Mouse (Mus musculus) gastrocnemius, adult 8-10 months (tissue): Measurements from ENCODE around the gene Pgk1. TPM values are rescaled to one million over a fixed set of nuclear protein-coding genes. Genes with fewer than 3 reads are reported as not detected.
A peak's percentile ranks its signal among the peaks of the same experiment; 100 is the strongest.

Experiments used
- DNase-seq, 2 experiments: peaks; one replicate each; pipeline ENCODE4 v3.0.0; 2022; ENCODE audit warnings: low spot score in 2 of 2
- total RNA-seq, 4 experiments: library from RNA; stranded (reverse); gene quantifications; 2 replicates each; pipeline ENCODE4 v1.2.4; 2022

The Pgk1 gene
- total RNA-seq, result 1,000 to 10,000 TPM in 2 of 4 experiments, 100 to 1,000 TPM in 2; 909 to 1,066 (median 1,006) TPM

DNA sequence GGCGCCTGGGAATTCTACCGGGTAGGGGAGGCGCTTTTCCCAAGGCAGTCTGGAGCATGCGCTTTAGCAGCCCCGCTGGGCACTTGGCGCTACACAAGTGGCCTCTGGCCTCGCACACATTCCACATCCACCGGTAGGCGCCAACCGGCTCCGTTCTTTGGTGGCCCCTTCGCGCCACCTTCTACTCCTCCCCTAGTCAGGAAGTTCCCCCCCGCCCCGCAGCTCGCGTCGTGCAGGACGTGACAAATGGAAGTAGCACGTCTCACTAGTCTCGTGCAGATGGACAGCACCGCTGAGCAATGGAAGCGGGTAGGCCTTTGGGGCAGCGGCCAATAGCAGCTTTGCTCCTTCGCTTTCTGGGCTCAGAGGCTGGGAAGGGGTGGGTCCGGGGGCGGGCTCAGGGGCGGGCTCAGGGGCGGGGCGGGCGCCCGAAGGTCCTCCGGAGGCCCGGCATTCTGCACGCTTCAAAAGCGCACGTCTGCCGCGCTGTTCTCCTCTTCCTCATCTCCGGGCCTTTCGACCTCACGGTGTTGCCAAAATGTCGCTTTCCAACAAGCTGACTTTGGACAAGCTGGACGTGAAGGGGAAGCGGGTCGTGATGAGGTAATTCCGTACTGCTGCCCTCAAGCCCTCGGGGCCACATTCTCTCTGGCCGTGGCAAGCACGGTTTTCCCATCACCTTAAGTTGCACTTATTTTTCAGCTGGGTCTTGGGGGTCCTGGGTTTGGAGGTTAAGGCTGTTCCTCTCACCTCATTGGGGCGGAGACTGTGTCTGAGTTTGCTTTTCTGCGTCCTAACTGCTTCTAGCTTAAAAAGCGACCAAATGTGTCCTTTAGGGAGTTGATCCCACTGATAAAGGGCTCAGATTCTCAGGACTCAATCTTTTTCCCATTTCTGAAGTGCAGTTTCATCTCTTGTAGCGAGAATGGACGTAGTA is at the start of gene Pgk1:
TSS of gene Pgk1 (plus strand) at position 388 of the 937 bp plus-strand sequence.
- peak; percentile 85 to 88 for DNase-seq

DNA sequence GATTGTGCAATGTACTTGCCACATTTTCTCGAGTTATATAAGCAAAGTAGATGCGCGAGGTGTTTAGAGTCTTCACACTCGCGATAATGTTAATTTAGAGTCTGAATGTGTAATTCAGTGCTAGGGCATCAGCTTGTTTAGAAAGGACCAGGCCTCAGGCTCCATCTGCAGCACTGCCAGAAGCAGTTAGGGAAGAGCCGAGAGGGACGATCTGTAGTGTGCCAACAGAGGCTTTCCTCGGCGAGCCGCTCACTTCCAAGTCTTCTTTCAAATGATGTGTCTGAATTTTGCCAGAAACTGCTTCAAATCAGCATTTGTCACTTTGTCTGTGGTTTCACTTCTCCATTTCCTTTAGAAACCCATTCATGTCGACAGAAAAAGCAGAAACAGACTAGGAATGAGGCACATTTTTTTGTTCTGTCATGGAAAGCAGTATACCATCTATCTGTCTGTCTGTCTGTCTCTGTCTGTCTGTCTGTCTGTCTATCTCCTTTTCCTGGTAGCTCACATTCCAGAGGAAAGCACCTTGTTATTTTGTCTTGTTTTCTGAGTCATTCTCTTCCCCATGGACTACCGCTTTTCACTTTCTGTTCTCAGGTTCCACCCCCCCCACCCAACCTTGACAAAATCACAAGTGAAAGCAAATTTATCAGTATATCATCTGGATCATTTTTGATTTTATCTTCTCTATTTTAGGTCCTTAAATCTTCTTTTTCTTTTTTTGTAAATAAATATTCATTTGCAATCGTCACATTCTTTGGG is 47.4 kb upstream of the Pgk1 start:
- DNase-seq, result no peak

DNA sequence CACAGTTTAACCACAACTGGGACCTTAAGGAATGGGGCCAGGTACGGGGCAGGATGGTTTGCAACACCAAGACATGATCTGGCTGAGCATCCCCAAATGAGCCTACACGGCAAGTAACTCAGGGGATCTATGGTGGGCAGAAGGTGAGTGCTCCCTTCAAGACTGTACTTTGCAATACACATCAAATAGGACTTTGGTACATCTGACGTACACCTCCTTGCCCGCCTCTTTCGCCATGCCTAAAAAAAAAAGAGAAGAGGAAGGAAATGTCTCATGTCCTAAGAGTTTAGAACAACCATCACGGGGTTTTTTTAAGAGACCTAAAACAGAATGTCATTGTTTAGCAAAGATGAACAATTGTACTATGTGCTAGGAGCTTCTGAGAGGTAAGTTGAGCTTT is 44.0 kb upstream of the Pgk1 start, which contains the start of gene Tlr13:
TSS of gene Tlr13 (plus strand) at position 269 of the 400 bp plus-strand sequence.
- no peak for DNase-seq

DNA sequence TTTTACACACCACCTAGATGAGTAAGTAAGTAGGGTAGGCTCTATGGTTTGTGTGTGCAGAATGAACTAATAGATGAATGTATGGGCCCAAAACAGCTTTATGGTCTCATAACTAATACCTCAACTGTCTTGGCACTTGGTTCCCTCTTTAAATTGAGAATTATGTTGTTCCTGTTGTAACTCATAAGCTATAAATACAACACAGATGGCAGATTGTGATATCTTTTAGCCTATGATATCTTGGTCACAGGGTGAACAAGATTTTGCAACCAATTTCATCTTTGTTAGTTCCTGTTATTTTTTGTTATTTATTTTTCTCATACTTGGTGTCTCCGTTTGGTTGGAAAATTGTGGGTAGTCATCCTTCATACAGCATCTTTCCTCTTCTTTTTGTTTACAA is 38.7 kb upstream of the Pgk1 start:
- no peak for DNase-seq

DNA sequence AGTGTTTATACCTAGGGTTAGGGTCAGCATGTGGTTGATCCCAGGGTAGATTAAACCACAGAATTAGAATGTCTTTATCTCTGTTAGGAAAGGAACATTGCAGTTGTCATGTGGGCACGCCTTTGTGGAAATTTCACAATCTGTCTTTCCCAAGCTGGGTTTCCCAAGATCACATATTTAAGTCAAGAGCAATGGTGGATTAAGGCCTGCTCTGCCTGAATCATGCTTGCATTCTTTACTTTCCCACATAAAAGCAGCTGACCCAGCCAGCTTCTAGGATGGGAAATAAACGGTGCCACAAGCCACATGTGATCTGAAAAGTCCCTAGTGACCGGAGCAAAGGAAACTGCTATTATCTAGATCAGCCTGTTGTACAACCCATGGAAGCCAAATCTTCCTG is 37.4 kb upstream of the Pgk1 start:
- DNase-seq, result no peak

DNA sequence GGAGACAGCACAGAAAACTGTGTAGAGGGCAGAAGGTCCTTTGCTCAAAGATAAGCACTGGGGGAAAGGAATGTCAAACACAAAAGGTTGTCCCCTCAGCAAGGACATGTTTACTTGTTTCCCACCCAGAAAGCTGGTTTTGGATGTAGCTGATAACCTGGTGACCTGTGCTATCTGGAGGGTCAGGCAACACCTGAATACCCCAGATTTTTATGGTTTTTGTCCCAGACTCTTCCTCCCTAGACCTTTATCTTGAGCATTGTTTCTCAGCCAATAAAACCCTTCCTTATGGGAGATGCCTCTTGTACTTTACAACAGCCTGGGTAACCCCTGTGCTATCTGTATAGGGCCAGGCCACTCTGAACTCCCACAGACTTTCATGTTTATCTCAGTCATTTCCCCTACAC is 32.7 kb upstream of the Pgk1 start:
- DNase-seq, result no peak

DNA sequence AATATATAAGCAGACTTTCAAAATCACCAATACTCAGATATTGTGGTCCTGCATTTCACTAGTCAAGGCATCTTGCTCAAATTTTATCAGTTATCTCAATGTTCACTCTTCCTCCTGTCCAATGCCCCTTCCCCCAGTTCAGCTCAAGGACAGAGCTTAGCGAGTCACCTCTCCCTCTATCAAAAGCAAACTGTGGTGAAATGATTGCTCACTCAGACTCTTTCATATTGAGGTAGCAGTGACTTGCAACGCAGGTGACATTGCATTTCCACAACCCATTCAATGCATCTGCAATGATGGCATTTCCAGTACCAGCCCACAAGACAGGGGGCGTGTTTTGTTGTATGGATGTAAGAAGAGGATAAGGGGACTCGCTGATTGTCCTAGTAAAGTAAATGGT is 31.0 kb upstream of the Pgk1 start:
- no peak for DNase-seq

DNA sequence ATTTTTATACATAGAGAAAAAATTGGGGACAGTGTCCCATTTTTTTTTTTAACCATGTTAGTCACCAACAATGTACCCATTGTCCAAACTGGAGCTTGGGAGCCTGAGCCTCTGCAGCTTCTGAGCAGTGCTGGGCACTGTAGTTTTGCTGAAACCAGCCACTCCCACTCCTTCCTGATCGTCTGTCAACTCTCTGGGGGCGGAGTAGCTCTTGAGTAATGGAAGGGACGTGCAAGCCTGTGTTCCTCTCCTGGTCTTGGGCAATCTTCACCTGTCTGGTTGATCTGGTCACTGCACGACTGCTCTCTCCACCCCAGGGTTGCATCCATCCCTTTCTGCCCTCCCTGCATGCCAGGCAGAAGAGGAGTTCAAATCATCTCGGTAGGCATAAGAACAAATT is 22.9 kb upstream of the Pgk1 start:
- no peak for DNase-seq

DNA sequence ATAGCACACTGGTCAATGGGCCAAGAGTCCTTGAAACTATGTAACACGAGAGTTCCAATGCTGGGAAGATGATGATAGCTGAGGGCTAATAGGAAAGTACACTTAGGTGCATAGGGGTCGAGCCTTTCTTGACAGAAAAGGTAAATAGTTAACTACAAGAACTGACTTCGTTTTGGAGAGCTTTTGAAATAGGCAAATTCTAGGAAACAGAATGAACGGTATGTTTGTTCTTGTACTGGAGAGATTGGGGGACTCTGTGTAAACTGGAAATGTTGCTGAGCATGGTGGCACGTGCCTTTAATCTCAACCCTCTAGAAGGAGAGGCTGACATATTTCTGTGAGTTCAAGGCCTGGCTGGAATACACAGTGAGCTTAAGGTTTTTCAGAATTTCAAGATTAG is 22.3 kb upstream of the Pgk1 start:
- no peak for DNase-seq

DNA sequence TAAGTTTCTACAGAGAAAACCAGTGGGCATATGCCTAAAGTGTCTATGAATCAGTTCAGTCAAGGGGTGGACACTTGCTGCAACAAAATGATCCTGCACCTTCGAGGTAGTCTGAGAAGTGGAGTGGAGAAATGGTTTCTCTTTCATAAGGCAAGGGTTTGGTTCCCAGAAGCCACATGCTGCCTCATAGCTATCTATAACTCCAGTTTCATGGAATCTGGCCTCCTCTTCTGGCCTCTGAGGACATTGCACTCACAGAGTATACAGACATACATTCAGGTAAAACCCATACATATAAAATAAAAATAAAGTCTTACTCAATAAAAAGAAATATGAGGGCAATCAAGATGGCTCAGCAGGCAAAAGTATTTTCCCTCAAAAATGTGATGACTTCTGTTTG is 21.8 kb upstream of the Pgk1 start:
- no peak for DNase-seq

DNA sequence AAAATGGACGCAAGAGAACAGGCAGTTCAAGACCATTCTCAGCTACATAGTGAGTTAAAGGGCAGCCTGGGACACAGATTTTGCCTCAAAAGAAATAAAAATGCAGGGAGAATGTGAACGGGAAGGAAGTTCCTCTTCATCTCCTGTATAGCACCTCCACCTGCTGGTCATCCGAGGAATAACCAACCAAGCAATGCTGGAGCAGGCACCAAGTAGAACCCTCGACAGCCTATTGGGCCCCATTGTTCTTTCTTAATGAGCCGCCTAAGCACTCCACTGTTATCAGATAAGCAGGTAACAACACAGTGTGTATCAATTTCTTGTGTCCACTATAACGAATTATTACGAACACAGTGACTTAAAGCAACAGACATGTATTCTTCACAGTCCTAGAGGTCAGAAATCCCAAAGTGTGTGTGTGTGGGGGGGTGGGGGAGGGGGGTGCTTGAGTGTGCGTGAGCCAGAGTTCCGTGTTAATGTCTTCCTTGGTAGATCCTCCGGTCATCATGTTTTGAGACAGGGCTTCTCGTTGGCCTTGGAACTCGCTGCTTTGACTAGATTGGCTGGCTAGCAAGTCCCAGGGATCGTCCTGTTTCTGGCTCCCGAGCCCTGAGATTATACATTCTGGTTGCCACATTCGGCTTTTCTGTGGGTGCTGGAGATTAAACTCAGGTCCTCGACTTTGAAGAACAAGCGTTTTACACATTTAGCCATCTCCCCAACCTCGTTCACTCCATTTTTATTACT is 15.6 kb upstream of the Pgk1 start:
- DNase-seq, result peak; percentile 17 to 36

DNA sequence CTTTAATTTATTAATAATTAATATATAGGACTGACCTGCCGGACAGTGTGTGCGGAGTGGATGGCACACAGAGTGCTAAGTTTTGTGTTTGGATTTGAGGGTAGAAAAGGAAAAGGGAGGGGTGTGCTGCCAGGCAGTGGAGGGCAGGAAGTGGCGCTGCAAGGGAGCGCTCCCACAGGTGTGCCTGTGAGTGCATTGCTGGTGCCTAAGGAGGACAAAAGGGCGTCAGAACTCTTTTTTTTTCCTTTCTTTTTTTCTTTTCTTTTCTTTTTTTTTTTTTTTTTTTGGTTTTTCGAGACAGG is 15.1 kb upstream of the Pgk1 start:
- no peak for DNase-seq

DNA sequence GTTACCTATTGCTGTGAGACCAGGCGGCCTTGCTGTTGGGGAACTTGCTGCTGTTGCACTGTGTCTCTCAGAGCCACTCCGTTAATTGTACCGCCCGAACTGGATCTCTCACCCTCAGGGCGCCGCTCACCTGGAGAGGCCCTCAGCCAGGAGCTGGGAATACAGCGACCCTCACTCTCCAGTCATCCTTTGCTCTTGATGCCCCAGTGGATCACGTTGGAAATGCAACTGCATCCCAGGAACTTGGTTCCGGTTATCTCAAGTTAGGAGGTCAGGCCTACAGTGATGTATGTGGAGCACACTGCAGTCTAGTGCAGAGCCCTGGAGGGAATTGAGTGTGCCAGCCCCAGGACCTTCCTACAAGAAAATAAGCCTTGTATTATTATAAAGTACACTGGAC is 10.6 kb upstream of the Pgk1 start:
- DNase-seq, result no peak

DNA sequence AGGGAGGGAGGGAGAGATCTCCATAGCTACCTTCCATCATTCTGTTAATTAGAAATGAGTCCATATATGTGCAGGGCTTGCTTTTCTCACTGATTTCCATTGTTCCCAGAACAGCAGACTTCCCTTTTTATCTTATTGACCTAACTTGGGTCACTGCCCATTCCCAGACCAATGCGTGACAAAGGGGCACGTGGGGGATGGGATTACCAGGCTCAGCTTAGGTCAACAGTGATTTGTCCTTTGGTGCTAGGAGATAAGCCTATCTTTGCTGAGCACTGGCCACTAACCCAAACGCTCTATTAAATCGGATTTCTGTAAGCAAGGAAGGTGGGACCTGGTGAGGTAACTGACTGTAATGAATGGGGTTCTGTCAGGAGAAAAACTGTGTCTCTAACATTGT is 2.6 kb upstream of the Pgk1 start:
- no peak for DNase-seq

DNA sequence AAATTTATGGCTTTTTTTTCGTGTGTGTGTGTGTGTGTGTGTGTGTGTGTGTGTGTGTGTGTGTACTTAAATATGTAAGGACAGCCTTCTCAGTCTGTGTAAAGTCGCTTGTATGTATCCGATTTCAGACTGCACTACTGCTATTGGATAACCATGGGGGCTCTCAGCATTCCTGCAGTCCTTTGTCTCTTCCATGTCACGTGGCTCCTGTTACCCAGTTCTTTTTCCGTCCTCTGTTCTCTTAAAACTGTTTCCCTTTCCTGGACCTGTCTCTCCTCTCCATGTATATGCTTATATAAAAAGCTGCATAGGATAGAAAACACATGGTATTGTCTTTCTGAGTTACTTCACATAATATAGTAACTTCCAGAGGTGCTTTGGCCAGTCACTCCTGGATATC is 1.2 kb upstream of the Pgk1 start:
- DNase-seq, result no peak

DNA sequence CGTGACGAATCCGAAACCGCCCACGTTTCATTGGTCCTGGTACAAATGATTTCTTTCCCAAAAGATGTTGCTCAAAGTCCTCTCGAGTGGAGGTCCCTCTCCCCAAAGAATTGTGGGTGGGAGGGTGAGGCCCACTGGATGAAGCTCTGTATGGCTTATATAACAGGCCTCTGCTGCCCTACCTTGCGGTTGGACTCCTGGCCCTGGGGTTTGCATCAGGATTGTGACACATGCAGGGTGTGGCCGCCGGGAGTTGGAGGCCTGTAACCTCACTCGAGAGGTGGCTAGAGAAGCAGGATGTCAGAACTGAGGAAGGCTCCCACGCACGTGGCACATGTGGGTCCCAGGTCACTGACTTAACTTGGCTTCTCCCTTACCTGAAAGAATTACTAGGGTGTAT is 837 bp downstream of the Pgk1 start:
- peak; percentile 7 to 43 for DNase-seq

DNA sequence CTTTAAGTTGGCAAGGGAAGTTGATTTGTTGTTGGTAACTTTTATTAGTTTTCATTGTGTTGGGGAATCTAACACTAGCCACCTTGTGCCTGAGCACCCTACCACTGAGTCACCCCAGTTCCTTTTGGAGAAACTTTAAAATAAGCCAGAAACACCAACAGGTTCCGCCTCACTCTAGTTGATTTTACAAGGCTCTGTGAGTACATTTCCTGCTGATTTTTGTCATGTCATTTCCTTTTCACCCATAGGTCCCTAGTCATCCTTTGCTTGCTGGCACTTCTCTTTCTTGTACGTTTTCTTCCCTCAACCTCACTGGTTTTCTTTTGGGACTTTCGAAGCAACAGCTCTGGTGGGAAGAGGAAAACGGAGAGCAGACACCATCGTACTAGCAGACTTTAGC is 2.5 kb downstream of the Pgk1 start:
- no peak for DNase-seq

DNA sequence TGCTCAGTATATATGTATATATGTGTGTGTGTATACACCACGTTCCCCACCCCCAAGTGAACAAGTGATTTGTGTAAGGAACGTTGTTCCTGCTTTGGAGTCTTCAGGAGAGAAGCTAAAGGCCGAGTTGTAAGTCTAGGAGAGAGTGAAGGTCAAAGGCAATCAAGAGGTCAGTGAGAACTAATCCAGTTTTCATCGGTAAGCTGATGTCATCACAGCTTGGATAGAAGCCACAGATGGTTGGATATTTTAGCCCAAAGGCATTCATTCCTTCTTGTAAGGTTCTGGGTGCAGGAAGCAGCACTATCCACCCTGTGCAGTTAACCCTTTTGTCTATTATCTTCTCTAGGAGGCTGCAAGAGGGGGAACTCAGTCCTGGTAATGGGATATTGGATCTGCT is 3.2 kb downstream of the Pgk1 start:
- no peak for DNase-seq

DNA sequence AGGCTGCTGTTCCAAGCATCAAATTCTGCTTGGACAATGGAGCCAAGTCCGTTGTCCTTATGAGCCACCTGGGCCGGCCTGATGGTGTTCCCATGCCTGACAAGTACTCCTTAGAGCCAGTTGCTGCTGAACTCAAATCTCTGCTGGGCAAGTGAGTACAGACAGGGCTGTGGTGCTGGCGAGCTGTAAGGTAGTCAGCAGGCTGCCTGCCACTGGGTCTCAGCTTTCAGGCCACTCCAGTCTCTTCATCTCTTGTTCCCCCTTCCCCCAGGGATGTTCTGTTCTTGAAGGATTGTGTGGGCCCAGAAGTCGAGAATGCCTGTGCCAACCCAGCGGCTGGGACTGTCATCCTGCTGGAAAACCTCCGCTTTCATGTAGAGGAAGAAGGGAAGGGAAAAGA is 7.5 kb downstream of the Pgk1 start:
- peak; percentile 6 to 32 for DNase-seq

DNA sequence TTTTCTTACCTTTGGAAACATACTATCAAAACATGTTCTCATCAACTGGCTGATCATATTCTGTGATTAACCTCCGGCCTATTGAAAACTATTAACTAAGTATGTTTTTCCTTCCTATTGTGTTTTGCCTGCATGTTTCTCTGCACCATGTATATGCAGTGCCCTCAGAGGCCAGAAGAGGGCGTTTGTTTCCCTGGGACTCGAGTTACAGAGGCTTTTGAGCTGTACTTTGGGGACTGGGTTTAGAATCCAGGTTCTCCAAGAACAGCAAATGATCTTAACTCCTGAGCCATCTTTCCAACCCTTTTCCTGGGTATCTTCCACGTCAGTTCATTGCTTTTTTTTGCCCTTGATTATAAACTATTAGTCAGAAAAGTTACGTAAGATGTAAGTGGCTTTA is 10.4 kb downstream of the Pgk1 start:
- no peak for DNase-seq

DNA sequence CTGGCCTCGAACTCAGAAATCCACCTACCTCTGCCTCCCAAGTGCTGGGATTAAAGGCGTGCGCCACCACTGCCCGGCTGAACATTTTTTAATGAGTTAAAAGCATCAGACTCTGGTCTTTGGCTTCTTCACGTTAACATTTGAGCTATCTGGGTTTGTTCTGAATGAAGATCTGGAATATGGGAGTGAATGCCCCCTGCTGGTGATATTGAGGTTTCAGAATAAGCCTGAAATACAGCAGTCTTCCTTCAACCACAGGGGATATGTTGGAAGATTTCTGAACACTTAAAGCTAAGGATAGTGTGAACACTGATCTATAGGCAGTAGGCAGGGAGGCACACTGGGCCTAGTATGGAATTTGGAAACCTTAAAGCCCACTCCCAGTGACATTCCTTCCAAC is 12.0 kb downstream of the Pgk1 start:
- no peak for DNase-seq

DNA sequence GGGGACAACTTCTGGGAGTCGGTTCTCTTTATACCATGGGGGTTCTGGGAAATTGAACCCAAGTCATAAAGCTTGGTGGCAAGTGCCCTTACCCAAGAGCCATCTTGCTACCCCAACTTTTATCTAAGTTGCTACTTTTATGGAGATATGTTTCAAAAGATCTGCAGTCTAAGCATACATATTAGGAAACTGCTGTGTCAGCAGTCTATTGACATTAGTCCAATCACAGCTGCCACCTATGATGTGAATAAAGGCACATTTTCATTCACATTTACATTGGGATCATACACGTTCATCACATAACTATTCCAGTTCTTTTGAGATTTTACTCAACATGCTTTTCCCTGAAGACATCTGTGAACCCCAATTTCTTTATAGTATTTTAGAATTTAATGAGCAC is 22.2 kb downstream of the Pgk1 start:
- no peak for DNase-seq
